Mouse (Mus musculus): ENCODE measurements around the gene Pold2. TPM values are rescaled to one million over a fixed set of nuclear protein-coding genes. Genes with fewer than 3 reads are reported as not detected.
A peak's percentile ranks its signal among the peaks of the same experiment; 100 is the strongest.

Gene Pold2
- polyA plus RNA-seq, 1 experiment: 155 TPM

GRCm38 (mm10) chr11:5913936-5914335 lies 35.8 kb upstream of the Pold2 start:
- H3K9me3 ChIP-seq: peaks cover 6% of the 10 kb centered on the region
- H3K36me3 ChIP-seq (replicated peaks; ENCODE audit: low read length): no peaks in the 10 kb centered on the region
- peaks cover 11% of the 10 kb centered on the region for H3K4me1 ChIP-seq
- TF ChIP-seq GATA1 (IDR thresholded peaks at IDR 0.05; ENCODE audit: borderline replicate concordance, low read length) (no peak), FLI1 (IDR thresholded peaks at IDR 0.05; ENCODE audit: low read length) (no peak)
- peaks cover 60% of the 10 kb centered on the region for H3K27me3 ChIP-seq (replicated peaks)
- no peak overlapping the region for H3K4me3 ChIP-seq (replicated peaks)

- no peak overlapping the region for H3K4me3 ChIP-seq (replicated peaks)
- H3K9me3 ChIP-seq: no peaks in the 10 kb centered on the region
- TF ChIP-seq FLI1 (IDR thresholded peaks at IDR 0.05; ENCODE audit: low read length) (no peak), GATA1 (IDR thresholded peaks at IDR 0.05; ENCODE audit: borderline replicate concordance, low read length) (no peak)
- peaks cover 62% of the 10 kb centered on the region for H3K27me3 ChIP-seq (replicated peaks)
- H3K4me1 ChIP-seq: peaks cover 6% of the 10 kb centered on the region
- H3K36me3 ChIP-seq (replicated peaks; ENCODE audit: low read length): no peaks in the 10 kb centered on the region
These were observed 35.2 kb upstream of the Pold2 start for GRCm38 (mm10) chr11:5913256-5913655.

- Histone ChIP-seq H3K4me1 (peaks cover 2% of the 10 kb centered on the region; the same call in 1 of the 2 replicates), H3K4me3 (replicated peaks) (no peak overlapping the region), H3K9me3 (no peaks in the 10 kb centered on the region), H3K27me3 (replicated peaks) (peaks cover 62% of the 10 kb centered on the region), H3K36me3 (replicated peaks; ENCODE audit: low read length) (no peaks in the 10 kb centered on the region)
- TF ChIP-seq FLI1 (IDR thresholded peaks at IDR 0.05; ENCODE audit: low read length): no peak
- TF ChIP-seq GATA1 (IDR thresholded peaks at IDR 0.05; ENCODE audit: borderline replicate concordance, low read length): no peak
These were observed 34.5 kb upstream of the Pold2 start for GRCm38 (mm10) chr11:5912635-5913034.

GRCm38 (mm10) chr11:5908642-5909041 lies 30.6 kb upstream of the Pold2 start:
- H3K27me3 ChIP-seq (replicated peaks): peaks cover 63% of the 10 kb centered on the region
- no peaks in the 10 kb centered on the region for H3K36me3 ChIP-seq (replicated peaks; ENCODE audit: low read length)
- H3K4me1 ChIP-seq: 0 out of 2 replicates have a peak, but pooled peaks cover 2% of the 10 kb centered on the region
- TF ChIP-seq GATA1 (IDR thresholded peaks at IDR 0.05; ENCODE audit: borderline replicate concordance, low read length): no peak
- TF ChIP-seq FLI1 (IDR thresholded peaks at IDR 0.05; ENCODE audit: low read length): no peak
- H3K4me3 ChIP-seq (replicated peaks): no peak overlapping the region
- no peaks in the 10 kb centered on the region for H3K9me3 ChIP-seq

GRCm38 (mm10) chr11:5907096-5907495 lies 29.0 kb upstream of the Pold2 start:
- Histone ChIP-seq H3K4me1 (peaks cover 5% of the 10 kb centered on the region; the same call in 1 of the 2 replicates), H3K27me3 (replicated peaks) (peaks cover 70% of the 10 kb centered on the region), H3K4me3 (replicated peaks) (no peak overlapping the region), H3K36me3 (replicated peaks; ENCODE audit: low read length) (no peaks in the 10 kb centered on the region), H3K9me3 (no peaks in the 10 kb centered on the region)
- TF ChIP-seq FLI1 (IDR thresholded peaks at IDR 0.05; ENCODE audit: low read length) (no peak), GATA1 (IDR thresholded peaks at IDR 0.05; ENCODE audit: borderline replicate concordance, low read length) (no peak)

GRCm38 (mm10) chr11:5905778-5906518 lies 27.9 kb upstream of the Pold2 start:
- TF ChIP-seq GATA1 (IDR thresholded peaks at IDR 0.05; ENCODE audit: borderline replicate concordance, low read length): no peak
- TF ChIP-seq FLI1 (IDR thresholded peaks at IDR 0.05; ENCODE audit: low read length): no peak
- H3K4me1 ChIP-seq: peaks cover 8% of the 10 kb centered on the region; the same call in 1 of the 2 replicates
- H3K36me3 ChIP-seq (replicated peaks; ENCODE audit: low read length): no peaks in the 10 kb centered on the region
- H3K9me3 ChIP-seq: no peaks in the 10 kb centered on the region
- peaks cover 74% of the 10 kb centered on the region for H3K27me3 ChIP-seq (replicated peaks)
- no peak overlapping the region for H3K4me3 ChIP-seq (replicated peaks)

- Histone ChIP-seq H3K27me3 (replicated peaks) (peaks cover 74% of the 10 kb centered on the region), H3K4me3 (replicated peaks) (no peak overlapping the region), H3K36me3 (replicated peaks; ENCODE audit: low read length) (no peaks in the 10 kb centered on the region), H3K9me3 (no peaks in the 10 kb centered on the region), H3K4me1 (peaks cover 8% of the 10 kb centered on the region; the same call in 1 of the 2 replicates)
- TF ChIP-seq FLI1 (IDR thresholded peaks at IDR 0.05; ENCODE audit: low read length): no peak
- TF ChIP-seq GATA1 (IDR thresholded peaks at IDR 0.05; ENCODE audit: borderline replicate concordance, low read length): no peak
These were observed 26.8 kb upstream of the Pold2 start for GRCm38 (mm10) chr11:5904871-5905270.

- no peak overlapping the region for H3K4me3 ChIP-seq (replicated peaks)
- peaks cover 8% of the 10 kb centered on the region; the same call in 1 of the 2 replicates for H3K4me1 ChIP-seq
- no peaks in the 10 kb centered on the region for H3K9me3 ChIP-seq
- H3K27me3 ChIP-seq (replicated peaks): peaks cover 75% of the 10 kb centered on the region
- H3K36me3 ChIP-seq (replicated peaks; ENCODE audit: low read length): no peaks in the 10 kb centered on the region
- TF ChIP-seq FLI1 (IDR thresholded peaks at IDR 0.05; ENCODE audit: low read length) (no peak), GATA1 (IDR thresholded peaks at IDR 0.05; ENCODE audit: borderline replicate concordance, low read length) (no peak)
These were observed 26.3 kb upstream of the Pold2 start for GRCm38 (mm10) chr11:5904357-5904756.

GRCm38 (mm10) chr11:5903844-5904243 lies 25.8 kb upstream of the Pold2 start:
- H3K9me3 ChIP-seq: no peaks in the 10 kb centered on the region
- H3K27me3 ChIP-seq (replicated peaks): peaks cover 75% of the 10 kb centered on the region
- H3K4me1 ChIP-seq: peaks cover 8% of the 10 kb centered on the region; the same call in 1 of the 2 replicates
- H3K4me3 ChIP-seq (replicated peaks): no peak overlapping the region
- no peaks in the 10 kb centered on the region for H3K36me3 ChIP-seq (replicated peaks; ENCODE audit: low read length)
- no peak for TF ChIP-seq GATA1 (IDR thresholded peaks at IDR 0.05; ENCODE audit: borderline replicate concordance, low read length)
- no peak for TF ChIP-seq FLI1 (IDR thresholded peaks at IDR 0.05; ENCODE audit: low read length)

- H3K36me3 ChIP-seq (replicated peaks; ENCODE audit: low read length): no peaks in the 10 kb centered on the region
- TF ChIP-seq FLI1 (IDR thresholded peaks at IDR 0.05; ENCODE audit: low read length): no peak
- TF ChIP-seq GATA1 (IDR thresholded peaks at IDR 0.05; ENCODE audit: borderline replicate concordance, low read length): no peak
- H3K4me3 ChIP-seq (replicated peaks): peak overlapping the region; percentile 85
- no peaks in the 10 kb centered on the region for H3K9me3 ChIP-seq
- peaks cover 14% of the 10 kb centered on the region; the same call in 1 of the 2 replicates for H3K4me1 ChIP-seq
- peaks cover 89% of the 10 kb centered on the region for H3K27me3 ChIP-seq (replicated peaks)
These were observed 24.3 kb upstream of the Pold2 start for GRCm38 (mm10) chr11:5902390-5902789.
